Mouse (Mus musculus): Measurements from ENCODE around the gene Nfia.

DNA sequence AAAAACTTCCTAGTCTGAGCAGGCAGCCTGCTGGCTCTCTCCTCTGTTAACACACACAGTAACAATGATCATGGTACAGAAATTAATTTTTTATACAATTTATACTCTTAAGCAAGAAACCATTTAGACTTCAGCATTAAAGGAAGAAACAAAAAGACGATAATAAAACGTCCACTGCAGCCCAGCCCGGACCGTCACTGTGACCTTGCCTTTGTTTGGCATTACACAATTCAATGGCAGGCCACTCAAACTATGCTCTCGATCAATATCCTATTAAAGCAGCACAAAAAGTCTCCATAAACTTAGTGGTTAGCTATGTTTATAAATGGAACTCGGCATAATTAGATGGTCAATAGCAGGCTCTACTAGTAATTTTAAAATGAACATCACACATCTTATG is 232.5 kb downstream of the Nfia start:
- no peak for TF ChIP-seq CTCF (IDR thresholded peaks at IDR 0.05; ENCODE audit: low read depth)
- no peak for TF ChIP-seq EP300 (IDR thresholded peaks at IDR 0.05; ENCODE audit: low read depth)
